Mouse (Mus musculus) liver, embryonic 11.5 days (tissue): ENCODE results near the gene Lrmp. TPM values are rescaled to one million over a fixed set of nuclear protein-coding genes. Genes with fewer than 3 reads are reported as not detected.
"Not testable (repeated sequence)": the region's sequence is repeated elsewhere in the genome, so short reads cannot be mapped to it uniquely, and the experiment has no call there.

Source experiments
- ATAC-seq: fragments of 200-750 bp; cut with Nextera tagmentation; replicated peaks from 2 replicates; pipeline ENCODE4 v1.8.0; 2017; ENCODE audit warnings: moderate number of reproducible peaks, mild to moderate bottlenecking, moderate TSS enrichment, moderate library complexity; ENCODE audit not compliant: low FRiP score
- DNase-seq: peaks from one replicate; pipeline ENCODE4 v3.0.0-alpha.2; 2017; ENCODE audit warnings: low spot score
- H3K27ac ChIP-seq: fragments of 300-500 bp; sonication (generic); 2 replicates; pipeline ENCODE4 v1.5.1; 2014; ENCODE audit warnings: mild to moderate bottlenecking, low read depth, low read length, control low read depth
- H3K27me3 ChIP-seq: fragments of 300-500 bp; sonication (generic); replicated peaks from 2 replicates; pipeline ENCODE4 v1.6.1; 2014; ENCODE audit warnings: low read length, mixed read lengths; ENCODE audit not compliant: control insufficient read depth, insufficient read depth
- H3K36me3 ChIP-seq: fragments of 300-500 bp; sonication (generic); 2 replicates; pipeline ENCODE4 v1.6.1; 2014; ENCODE audit warnings: mild to moderate bottlenecking, low read length, moderate library complexity, mixed read lengths; ENCODE audit not compliant: control insufficient read depth, insufficient read depth
- H3K4me1 ChIP-seq: fragments of 300-500 bp; sonication (generic); replicated peaks from 2 replicates; pipeline ENCODE4 v1.6.1; 2014; ENCODE audit warnings: low read length, mixed read lengths; ENCODE audit not compliant: control insufficient read depth, insufficient read depth
- H3K4me2 ChIP-seq: fragments of 300-500 bp; sonication (generic); 2 replicates; pipeline ENCODE4 v1.6.1; 2014; ENCODE audit warnings: mild to moderate bottlenecking, control low read depth, moderate library complexity
- H3K4me3 ChIP-seq: fragments of 300-500 bp; sonication (generic); 2 replicates; pipeline ENCODE4 v1.5.1; 2014; ENCODE audit warnings: low read depth, low read length, control low read depth
- H3K9ac ChIP-seq: fragments of 300-500 bp; sonication (generic); 2 replicates; pipeline ENCODE4 v1.6.1; 2014; ENCODE audit warnings: low read depth, low read length, control low read depth
- H3K9me3 ChIP-seq: fragments of 300-500 bp; sonication (generic); 2 replicates; pipeline ENCODE4 v1.6.1; 2016; ENCODE audit warnings: low read length, inconsistent platforms, mixed read lengths; ENCODE audit not compliant: control insufficient read depth
- WGBS: fragments of 180-500 bp; shearing (Covaris S2); extraction: QIAGEN DNeasy Blood & Tissue Kit; methylation state at CpG from one replicate; pipeline ENCODE4 v1.1.7; 2014; 5-methylcytosine and 5-hydroxymethylcytosine counted together
- polyA plus RNA-seq: library from polyadenylated mRNA; unstranded; fragments of >200 nt; fragmentation: Nextera tagmentation; extraction: Ambion mirVana; gene quantifications from 2 replicates; pipeline ENCODE4 v1.2.1, GENCODE M21; 2014

The Lrmp gene
- polyA plus RNA-seq, 1 experiment from 2014 or later = 28.8 TPM

GRCm38 (mm10) chr6:145091998-145092397 lies 23.5 kb upstream of the Lrmp start:
- Histone ChIP-seq H3K9ac (no peak overlapping the region), H3K9me3 (no peaks in the 10 kb centered on the region), H3K4me1 (peaks cover 4% of the 10 kb centered on the region; the same call in 1 of the 2 replicates), H3K4me2 (no peak overlapping the region), H3K4me3 (no peak overlapping the region), H3K27me3 (no peaks in the 10 kb centered on the region), H3K27ac (no peak overlapping the region), H3K36me3 (no peaks in the 10 kb centered on the region)
- DNase-seq (no peak), ATAC-seq (no peak)
- WGBS = 74% methylated on average over 7 of the region's 7 CpGs

DNA sequence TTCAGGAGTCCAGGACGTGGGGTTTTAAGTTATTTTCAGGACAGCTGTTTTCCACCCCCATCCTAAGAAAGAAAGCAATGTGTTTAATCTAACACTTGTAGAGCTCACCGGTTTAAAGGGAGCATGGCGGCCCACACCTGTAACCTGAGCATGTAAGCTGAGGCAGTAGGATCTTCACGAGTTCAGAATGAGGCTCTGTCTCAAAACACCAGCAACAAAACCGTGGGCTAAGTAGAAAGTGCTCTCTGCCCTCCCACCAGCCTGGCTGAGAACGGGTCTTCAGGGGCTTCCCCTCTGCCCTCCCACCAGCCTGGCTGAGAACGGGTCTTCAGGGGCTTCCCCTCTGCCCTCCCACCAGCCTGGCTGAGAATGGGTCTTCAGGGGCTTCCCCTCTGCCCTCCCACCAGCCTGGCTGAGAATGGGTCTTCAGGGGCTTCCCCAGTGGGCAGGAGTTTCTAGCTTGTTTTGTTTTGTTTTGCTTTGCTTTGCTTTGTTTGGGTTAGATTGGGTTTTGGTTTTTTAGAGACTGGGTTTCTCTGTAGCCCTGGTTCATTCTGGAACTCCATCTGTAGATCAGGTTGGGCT lies 22.3 kb upstream of the Lrmp start:
- not testable (repeated sequence) for ATAC-seq, H3K4me3 ChIP-seq, H3K4me1 ChIP-seq, H3K9ac ChIP-seq, H3K27ac ChIP-seq, H3K9me3 ChIP-seq, DNase-seq, H3K36me3 ChIP-seq, H3K4me2 ChIP-seq, H3K27me3 ChIP-seq
- 55% methylated on average over 7 of the region's 7 CpGs for WGBS

DNA sequence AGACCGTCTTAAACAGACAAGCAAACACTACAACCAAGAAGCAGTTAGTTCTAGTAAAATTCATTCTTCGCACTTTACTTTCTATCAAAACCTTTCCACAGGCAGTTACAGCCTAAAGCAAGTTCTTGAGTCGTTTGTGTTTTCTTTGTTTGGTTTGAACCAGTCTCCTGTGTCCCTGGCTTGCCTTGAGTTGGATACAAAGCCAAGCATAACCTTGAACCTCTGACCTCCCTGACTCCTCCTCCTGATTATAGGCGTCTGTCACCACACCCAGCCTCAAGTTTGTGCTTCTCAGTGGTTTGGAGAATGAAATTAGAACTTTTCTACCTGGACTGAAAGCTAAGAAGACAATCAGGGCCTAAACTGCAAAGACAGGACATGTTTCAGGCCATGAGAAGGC lies 21.0 kb upstream of the Lrmp start:
- H3K4me3 ChIP-seq = no peak overlapping the region
- DNase-seq = no peak
- H3K9me3 ChIP-seq = no peaks in the 10 kb centered on the region
- H3K4me2 ChIP-seq = no peak overlapping the region
- ATAC-seq = no peak
- no peak overlapping the region for H3K9ac ChIP-seq
- H3K27me3 ChIP-seq = no peaks in the 10 kb centered on the region
- no peaks in the 10 kb centered on the region for H3K4me1 ChIP-seq
- H3K36me3 ChIP-seq = no peaks in the 10 kb centered on the region
- WGBS = 71% methylated on average over 4 of the region's 4 CpGs
- H3K27ac ChIP-seq = no peak overlapping the region

- H3K4me1 ChIP-seq = no peaks in the 10 kb centered on the region
- no peaks in the 10 kb centered on the region for H3K27me3 ChIP-seq
- H3K9me3 ChIP-seq = no peaks in the 10 kb centered on the region
- no peak overlapping the region for H3K4me2 ChIP-seq
- DNase-seq (no peak), ATAC-seq (no peak)
- 46% methylated on average over 9 of the region's 9 CpGs for WGBS
- H3K4me3 ChIP-seq = no peak overlapping the region
- no peak overlapping the region for H3K9ac ChIP-seq
- no peak overlapping the region for H3K27ac ChIP-seq
- no peaks in the 10 kb centered on the region for H3K36me3 ChIP-seq
These were observed 14.5 kb upstream of the Lrmp start for GRCm38 (mm10) chr6:145100923-145101322.

GRCm38 (mm10) chr6:145104241-145104939 lies 11.1 kb upstream of the Lrmp start:
- Histone ChIP-seq H3K27me3 (no peaks in the 10 kb centered on the region), H3K4me3 (no peak overlapping the region), H3K9ac (no peak overlapping the region), H3K4me1 (no peaks in the 10 kb centered on the region), H3K4me2 (no peak overlapping the region), H3K27ac (no peak overlapping the region), H3K36me3 (no peaks in the 10 kb centered on the region), H3K9me3 (no peaks in the 10 kb centered on the region)
- DNase-seq (no peak), ATAC-seq (no peak)
- WGBS = 81% methylated on average over 10 of the region's 10 CpGs

DNA sequence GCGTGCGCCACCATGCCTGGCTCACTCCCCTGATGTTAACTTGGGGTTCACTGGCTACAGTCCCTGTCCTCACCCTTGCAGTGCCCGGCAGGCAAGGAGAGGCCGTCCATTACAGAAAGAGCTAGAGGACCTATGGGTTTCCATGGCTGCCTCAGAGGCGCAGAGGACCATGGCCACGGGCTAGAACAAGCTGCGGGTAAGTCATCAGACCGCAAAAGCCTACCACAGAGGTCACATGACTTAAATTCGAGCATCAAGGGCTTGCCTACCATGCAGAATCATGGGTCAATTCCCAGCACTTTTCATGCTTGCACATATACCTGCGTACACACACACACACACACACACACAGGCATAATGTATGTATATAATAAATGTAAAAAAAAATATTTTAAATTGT lies 10.0 kb upstream of the Lrmp start:
- WGBS = 90% methylated on average over 10 of the region's 10 CpGs
- no peak overlapping the region for H3K9ac ChIP-seq
- no peak overlapping the region for H3K27ac ChIP-seq
- ATAC-seq (no peak), DNase-seq (no peak)
- H3K9me3 ChIP-seq = no peaks in the 10 kb centered on the region
- H3K4me3 ChIP-seq = no peak overlapping the region
- no peaks in the 10 kb centered on the region for H3K27me3 ChIP-seq
- H3K4me1 ChIP-seq = no peaks in the 10 kb centered on the region
- H3K36me3 ChIP-seq = no peaks in the 10 kb centered on the region
- no peak overlapping the region for H3K4me2 ChIP-seq

DNA sequence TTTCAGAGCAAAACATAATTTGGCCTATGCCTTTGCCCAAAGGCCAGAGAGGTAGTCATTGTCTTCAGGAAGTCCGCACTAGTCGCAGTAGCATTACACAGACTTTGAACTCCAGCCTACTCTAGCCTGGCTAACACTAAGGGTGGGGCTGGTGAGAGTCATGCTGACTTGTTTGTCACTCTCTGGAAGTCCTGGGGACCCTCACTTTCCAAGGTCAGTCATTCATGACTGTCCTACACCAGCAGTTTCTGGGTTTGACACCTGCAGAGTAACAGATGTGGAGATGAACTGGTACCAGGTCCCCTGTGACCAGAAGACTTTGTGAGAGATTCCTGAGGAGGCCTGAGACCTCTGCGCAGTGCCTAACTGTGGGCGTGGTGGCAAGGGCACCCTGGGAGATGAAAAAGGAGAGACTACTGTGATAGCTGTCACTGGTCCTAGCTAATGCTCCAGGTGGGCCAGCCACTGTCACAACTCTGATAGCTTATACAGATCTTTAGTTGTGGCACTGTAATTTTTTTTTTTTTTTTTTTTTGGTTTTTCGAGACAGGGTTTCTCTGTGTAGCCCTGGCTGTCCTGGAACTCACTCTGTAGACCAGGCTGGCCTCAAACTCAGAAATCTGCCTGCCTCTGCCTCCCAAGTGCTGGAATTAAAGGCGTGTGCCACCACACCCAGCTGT lies 9.2 kb upstream of the Lrmp start:
- Histone ChIP-seq H3K9ac (no peak overlapping the region), H3K4me2 (no peak overlapping the region), H3K4me3 (no peak overlapping the region), H3K36me3 (no peaks in the 10 kb centered on the region), H3K4me1 (no peaks in the 10 kb centered on the region), H3K27me3 (no peaks in the 10 kb centered on the region), H3K9me3 (no peaks in the 10 kb centered on the region), H3K27ac (no peak overlapping the region)
- ATAC-seq (no peak), DNase-seq (no peak)
- 87% methylated on average over 5 of the region's 6 CpGs for WGBS

GRCm38 (mm10) chr6:145110786-145111185 lies 4.7 kb upstream of the Lrmp start:
- ATAC-seq = no peak
- no peaks in the 10 kb centered on the region for H3K36me3 ChIP-seq
- no peaks in the 10 kb centered on the region for H3K9me3 ChIP-seq
- H3K9ac ChIP-seq = no peak overlapping the region
- no peak overlapping the region for H3K4me3 ChIP-seq
- H3K27ac ChIP-seq = no peak overlapping the region
- no peak overlapping the region for H3K4me2 ChIP-seq
- 93% methylated on average over 4 of the region's 4 CpGs for WGBS
- H3K27me3 ChIP-seq = no peaks in the 10 kb centered on the region
- no peak for DNase-seq
- no peaks in the 10 kb centered on the region for H3K4me1 ChIP-seq

DNA sequence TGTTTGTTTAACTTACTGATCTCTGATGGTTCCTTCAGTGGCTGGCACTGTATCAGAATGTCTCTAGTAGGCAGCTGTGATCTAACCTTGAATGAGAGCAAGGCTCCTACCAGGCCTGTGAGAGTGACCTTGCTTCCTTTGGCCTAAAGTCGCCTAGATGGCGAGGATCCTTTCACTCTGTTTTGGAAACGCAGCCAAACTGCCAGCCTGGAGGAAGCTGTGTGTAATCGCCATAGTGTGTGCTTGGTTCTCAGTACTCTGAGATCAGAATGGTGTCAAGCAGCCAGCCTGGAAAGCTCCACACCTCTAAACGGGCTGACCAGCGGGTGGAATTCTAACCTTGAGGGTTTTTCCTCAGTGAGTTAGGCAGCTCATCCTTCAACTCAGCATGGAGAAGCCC lies 2.6 kb upstream of the Lrmp start:
- DNase-seq (no peak), ATAC-seq (no peak)
- Histone ChIP-seq H3K4me3 (no peak overlapping the region), H3K4me1 (peaks cover 11% of the 10 kb centered on the region), H3K9ac (no peak overlapping the region), H3K36me3 (no peaks in the 10 kb centered on the region), H3K4me2 (no peak overlapping the region), H3K27ac (no peak overlapping the region), H3K9me3 (no peaks in the 10 kb centered on the region), H3K27me3 (no peaks in the 10 kb centered on the region)
- WGBS = 62% methylated on average over 6 of the region's 6 CpGs
